Mouse (Mus musculus) stomach, embryonic 14.5 days (tissue): ENCODE results near the gene Dynlrb2. TPM values are rescaled to one million over a fixed set of nuclear protein-coding genes. Genes with fewer than 3 reads are reported as not detected.

ENCODE experiments used
- ATAC-seq: fragments of 200-750 bp; cut with Nextera tagmentation; 2 replicates; pipeline ENCODE4 v1.8.0; 2017; ENCODE audit warnings: low read depth, moderate TSS enrichment; ENCODE audit not compliant: insufficient number of reproducible peaks, insufficient read depth, low FRiP score
- H3K27ac ChIP-seq: fragments of 300-500 bp; sonication (generic); 2 replicates; pipeline ENCODE4 v1.5.1; 2014; ENCODE audit warnings: mild to moderate bottlenecking, low read length, moderate library complexity, mixed read lengths
- H3K27me3 ChIP-seq: fragments of 300-500 bp; sonication (generic); 2 replicates; pipeline ENCODE4 v1.6.1; 2014; ENCODE audit warnings: low read length, control low read depth, mixed read lengths; ENCODE audit not compliant: control insufficient read depth, insufficient read depth
- H3K36me3 ChIP-seq: fragments of 300-500 bp; sonication (generic); 2 replicates; pipeline ENCODE4 v1.6.1; 2014; ENCODE audit warnings: mild to moderate bottlenecking, control low read depth, low read length, moderate library complexity, mixed read lengths; ENCODE audit not compliant: control insufficient read depth, insufficient read depth
- H3K4me1 ChIP-seq: fragments of 300-500 bp; sonication (generic); 2 replicates; pipeline ENCODE4 v1.6.1; 2014; ENCODE audit warnings: low read length, control low read depth, mixed read lengths; ENCODE audit not compliant: control insufficient read depth, insufficient read depth
- H3K4me2 ChIP-seq: fragments of 300-500 bp; sonication (generic); replicated peaks from 2 replicates; pipeline ENCODE4 v1.6.1; 2014; ENCODE audit warnings: low read depth, low read length, control low read depth
- H3K4me3 ChIP-seq: fragments of 300-500 bp; sonication (generic); 2 replicates; pipeline ENCODE4 v1.5.1; 2014; ENCODE audit warnings: low read depth, low read length, control low read depth
- H3K9ac ChIP-seq: fragments of 300-500 bp; sonication (generic); replicated peaks from 2 replicates; pipeline ENCODE4 v1.6.1; 2014; ENCODE audit warnings: low read depth, mild to moderate bottlenecking, control low read depth, low read length, moderate library complexity, mixed read lengths
- H3K9me3 ChIP-seq: fragments of 300-500 bp; sonication (generic); 2 replicates; pipeline ENCODE4 v1.6.1; 2016; ENCODE audit warnings: low read depth, low read length, control low read depth; ENCODE audit not compliant: control insufficient read depth
- WGBS: fragments of 180-500 bp; shearing (Covaris S2); extraction: QIAGEN DNeasy Blood & Tissue Kit; methylation state at CpG from one replicate; pipeline ENCODE4 v1.1.7; 2014; 5-methylcytosine and 5-hydroxymethylcytosine counted together
- polyA plus RNA-seq: library from polyadenylated mRNA; unstranded; fragments of >200 nt; fragmentation: Nextera tagmentation; extraction: Ambion mirVana; gene quantifications from 2 replicates; pipeline ENCODE4 v1.2.1, GENCODE M21; 2014

Gene Dynlrb2
- polyA plus RNA-seq, 1 experiment from 2014 or later: not detected

- H3K9me3 ChIP-seq: peaks cover 4% of the 10 kb centered on the region; the same call in 1 of the 2 replicates
- WGBS: 83% methylated on average over 11 of the region's 11 CpGs
- no peak overlapping the region for H3K4me3 ChIP-seq
- no peaks in the 10 kb centered on the region for H3K36me3 ChIP-seq
- no peak overlapping the region for H3K9ac ChIP-seq
- H3K27ac ChIP-seq: no peak overlapping the region
- H3K27me3 ChIP-seq: no peaks in the 10 kb centered on the region
- no peak for ATAC-seq
- no peak overlapping the region for H3K4me2 ChIP-seq
- no peaks in the 10 kb centered on the region for H3K4me1 ChIP-seq
Measured at GRCm38 (mm10) chr8:116522104-116522767, 17.5 kb downstream of the Dynlrb2 start.

- Histone ChIP-seq H3K9me3 (no peaks in the 10 kb centered on the region), H3K27me3 (no peaks in the 10 kb centered on the region), H3K9ac (no peak overlapping the region), H3K4me2 (no peak overlapping the region), H3K27ac (no peak overlapping the region), H3K36me3 (no peaks in the 10 kb centered on the region), H3K4me1 (no peaks in the 10 kb centered on the region), H3K4me3 (no peak overlapping the region)
- 90% methylated on average over 7 of the region's 7 CpGs for WGBS
- ATAC-seq: no peak
Measured at GRCm38 (mm10) chr8:116524915-116525314, 20.1 kb downstream of the Dynlrb2 start.

GRCm38 (mm10) chr8:116528736-116529135 is 24.0 kb downstream of the Dynlrb2 start:
- H3K4me2 ChIP-seq: no peak overlapping the region
- no peaks in the 10 kb centered on the region for H3K9me3 ChIP-seq
- H3K9ac ChIP-seq: no peak overlapping the region
- H3K4me3 ChIP-seq: no peak overlapping the region
- H3K27ac ChIP-seq: no peak overlapping the region
- H3K27me3 ChIP-seq: no peaks in the 10 kb centered on the region
- 79% methylated on average over 7 of the region's 7 CpGs for WGBS
- no peaks in the 10 kb centered on the region for H3K36me3 ChIP-seq
- ATAC-seq: no peak
- no peaks in the 10 kb centered on the region for H3K4me1 ChIP-seq

DNA sequence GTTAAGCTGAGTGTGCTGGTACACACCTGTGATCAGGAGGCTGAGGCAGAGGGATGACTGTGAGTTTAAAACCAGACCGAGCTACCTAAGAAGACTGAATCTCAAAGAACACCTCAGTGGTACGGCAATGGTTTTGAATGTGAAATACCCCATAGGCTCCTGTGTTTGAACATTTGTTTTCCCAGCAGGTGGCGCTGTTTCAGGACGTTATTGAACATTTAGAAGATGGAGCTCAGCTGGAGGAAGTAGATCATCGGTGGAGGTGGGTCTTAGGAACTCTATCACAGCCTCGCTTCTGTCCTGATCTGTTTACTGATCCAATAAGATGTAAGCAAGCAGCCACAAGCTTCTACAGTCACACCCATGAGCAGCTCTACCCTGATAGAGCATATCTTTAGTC is 28.3 kb downstream of the Dynlrb2 start:
- Histone ChIP-seq H3K9me3 (no peaks in the 10 kb centered on the region), H3K4me1 (no peaks in the 10 kb centered on the region), H3K36me3 (no peaks in the 10 kb centered on the region), H3K4me2 (no peak overlapping the region), H3K4me3 (no peak overlapping the region), H3K27ac (no peak overlapping the region), H3K27me3 (no peaks in the 10 kb centered on the region), H3K9ac (no peak overlapping the region)
- 79% methylated on average over 6 of the region's 6 CpGs for WGBS
- ATAC-seq: no peak

- H3K9me3 ChIP-seq: no peaks in the 10 kb centered on the region
- H3K9ac ChIP-seq: no peak overlapping the region
- H3K4me1 ChIP-seq: no peaks in the 10 kb centered on the region
- WGBS: 74% methylated on average over 5 of the region's 5 CpGs
- H3K4me2 ChIP-seq: no peak overlapping the region
- H3K36me3 ChIP-seq: no peaks in the 10 kb centered on the region
- H3K27ac ChIP-seq: no peak overlapping the region
- H3K4me3 ChIP-seq: no peak overlapping the region
- no peak for ATAC-seq
- H3K27me3 ChIP-seq: no peaks in the 10 kb centered on the region
Measured at GRCm38 (mm10) chr8:116536786-116537185, 32.0 kb downstream of the Dynlrb2 start.

DNA sequence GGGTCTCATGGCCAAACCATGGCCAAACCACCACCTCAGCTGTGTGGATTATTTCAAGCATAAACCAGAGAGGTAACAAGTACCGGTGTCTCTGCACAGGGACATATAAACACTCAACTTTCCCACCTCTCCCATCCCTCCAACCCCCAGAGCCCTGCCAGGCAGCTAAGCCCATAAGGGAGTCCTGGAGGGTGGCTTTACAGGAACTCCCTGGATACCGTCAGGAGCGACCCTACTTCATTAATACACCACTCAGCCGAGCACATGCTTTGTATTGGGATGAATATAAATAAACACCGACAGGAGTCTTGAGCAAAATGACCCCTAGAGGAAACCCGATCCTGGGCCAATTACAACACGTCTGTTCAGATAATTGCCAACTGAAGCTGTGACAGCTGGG is 34.0 kb downstream of the Dynlrb2 start:
- Histone ChIP-seq H3K4me3 (no peak overlapping the region), H3K4me1 (no peaks in the 10 kb centered on the region), H3K4me2 (no peak overlapping the region), H3K27ac (no peak overlapping the region), H3K9ac (no peak overlapping the region), H3K27me3 (no peaks in the 10 kb centered on the region), H3K36me3 (no peaks in the 10 kb centered on the region), H3K9me3 (no peaks in the 10 kb centered on the region)
- WGBS: 28% methylated on average over 7 of the region's 7 CpGs
- no peak for ATAC-seq

GRCm38 (mm10) chr8:116540136-116540535 is 35.4 kb downstream of the Dynlrb2 start:
- H3K27me3 ChIP-seq: no peaks in the 10 kb centered on the region
- no peaks in the 10 kb centered on the region for H3K36me3 ChIP-seq
- no peaks in the 10 kb centered on the region for H3K4me1 ChIP-seq
- no peaks in the 10 kb centered on the region for H3K9me3 ChIP-seq
- 62% methylated on average over 1 of the region's 1 CpGs for WGBS
- no peak overlapping the region for H3K9ac ChIP-seq
- no peak overlapping the region for H3K27ac ChIP-seq
- no peak for ATAC-seq
- H3K4me2 ChIP-seq: no peak overlapping the region
- H3K4me3 ChIP-seq: no peak overlapping the region

DNA sequence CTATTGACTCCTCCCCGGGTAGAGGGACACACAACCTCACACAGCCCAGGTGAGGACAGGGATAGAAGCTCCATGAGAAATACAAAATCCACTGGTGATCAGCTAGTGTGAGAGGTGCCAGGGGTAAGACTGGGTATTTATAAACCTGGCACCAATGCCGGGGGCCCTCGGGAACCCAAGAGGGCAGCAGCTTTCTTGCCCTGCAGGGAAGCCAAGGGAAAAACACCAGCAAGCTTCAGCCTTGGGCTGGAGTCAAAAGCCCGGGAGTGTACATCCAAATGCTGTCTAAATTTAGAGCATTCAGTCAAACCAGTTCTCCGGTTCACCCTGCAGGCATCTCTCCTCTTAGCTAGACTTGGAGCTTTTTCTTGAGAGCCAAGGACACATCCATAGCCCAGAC is 38.1 kb downstream of the Dynlrb2 start:
- WGBS: 86% methylated on average over 5 of the region's 5 CpGs
- no peak for ATAC-seq
- no peaks in the 10 kb centered on the region for H3K36me3 ChIP-seq
- H3K27ac ChIP-seq: no peak overlapping the region
- H3K9me3 ChIP-seq: no peaks in the 10 kb centered on the region
- no peak overlapping the region for H3K4me2 ChIP-seq
- no peak overlapping the region for H3K9ac ChIP-seq
- no peak overlapping the region for H3K4me3 ChIP-seq
- H3K27me3 ChIP-seq: no peaks in the 10 kb centered on the region
- H3K4me1 ChIP-seq: no peaks in the 10 kb centered on the region

GRCm38 (mm10) chr8:116543366-116543765 is 38.6 kb downstream of the Dynlrb2 start:
- H3K4me1 ChIP-seq: no peaks in the 10 kb centered on the region
- no peak overlapping the region for H3K4me2 ChIP-seq
- no peaks in the 10 kb centered on the region for H3K9me3 ChIP-seq
- no peak overlapping the region for H3K9ac ChIP-seq
- no peak overlapping the region for H3K4me3 ChIP-seq
- H3K36me3 ChIP-seq: no peaks in the 10 kb centered on the region
- H3K27ac ChIP-seq: no peak overlapping the region
- WGBS: 74% methylated on average over 1 of the region's 1 CpGs
- no peak for ATAC-seq
- H3K27me3 ChIP-seq: no peaks in the 10 kb centered on the region
